Mouse (Mus musculus): ENCODE results near the gene Gm49711. TPM values are rescaled to one million over a fixed set of nuclear protein-coding genes. Genes with fewer than 3 reads are reported as not detected.

Gene Gm49711
- not detected for polyA plus RNA-seq (2014; fragmentation: Illumina TruSeq; extraction: RNeasy Lipid Tissue Mini Kit (QIAGEN cat#74804); ENCODE audit: low read depth, low replicate concordance)

DNA sequence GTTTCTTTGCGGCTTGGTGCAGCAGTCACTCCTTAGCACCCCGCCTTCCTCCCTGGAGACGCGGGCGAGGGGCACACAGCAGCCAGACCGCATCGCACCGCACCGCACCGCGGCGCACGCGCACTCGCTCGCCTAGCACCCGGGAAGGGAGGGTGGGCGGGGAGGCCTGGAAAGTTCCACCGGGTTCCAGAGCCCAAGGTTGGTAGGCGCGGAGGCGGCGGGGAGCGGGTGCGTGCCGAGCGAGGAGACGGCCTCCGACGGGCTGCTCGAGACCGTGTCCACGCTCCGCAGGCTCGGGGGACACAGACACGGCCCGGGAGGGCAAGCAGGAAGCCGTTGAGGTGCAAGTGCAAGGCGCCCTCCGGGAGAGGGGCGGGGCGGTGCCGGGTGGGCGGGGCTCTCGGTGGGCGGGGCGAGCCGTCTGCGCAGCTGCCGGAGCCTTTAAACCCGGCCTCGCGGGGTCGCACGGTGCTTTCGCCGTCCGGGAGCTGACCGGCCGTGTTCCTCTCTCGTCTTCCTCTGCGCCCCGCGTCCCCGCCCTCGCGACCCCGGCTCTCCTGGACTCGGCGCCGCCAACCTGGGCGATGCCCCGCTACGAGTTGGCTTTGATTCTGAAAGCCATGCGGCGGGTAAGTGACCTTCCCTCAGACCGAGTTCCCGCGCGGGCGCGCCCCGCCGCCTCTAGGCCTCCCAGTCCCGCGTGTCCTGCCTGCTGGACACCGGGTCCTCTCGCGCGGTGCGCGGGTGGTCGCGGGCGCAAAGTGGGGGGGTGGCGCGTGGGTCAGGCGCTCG is at the start of gene Gm49711, which contains the start of the genes Mrps6 and Slc5a3:
Gm49711 (plus strand) TSS at position 465 of the 792 bp plus-strand sequence.
Mrps6 (plus strand) TSS at position 419 of the 792 bp plus-strand sequence.
Slc5a3 (plus strand) TSS at position 471 of the 792 bp plus-strand sequence.

Other genes with a start within 250 kb of the Gm49711 start
- gene Mrps6, start within 50 bp of the Gm49711 start, polyA plus RNA-seq (2014; fragmentation: Illumina TruSeq; extraction: RNeasy Lipid Tissue Mini Kit (QIAGEN cat#74804); ENCODE audit: low read depth, low replicate concordance), result 45.6 TPM
- 8.1 TPM for gene Slc5a3, start within 50 bp of the Gm49711 start, polyA plus RNA-seq (2014; fragmentation: Illumina TruSeq; extraction: RNeasy Lipid Tissue Mini Kit (QIAGEN cat#74804); ENCODE audit: low read depth, low replicate concordance)
- not detected for gene Kcne2, start 234.1 kb downstream of the Gm49711 start, polyA plus RNA-seq (2014; fragmentation: Illumina TruSeq; extraction: RNeasy Lipid Tissue Mini Kit (QIAGEN cat#74804); ENCODE audit: low read depth, low replicate concordance)
- 25.0 TPM for gene Smim11, start 243.0 kb downstream of the Gm49711 start, polyA plus RNA-seq (2014; fragmentation: Illumina TruSeq; extraction: RNeasy Lipid Tissue Mini Kit (QIAGEN cat#74804); ENCODE audit: low read depth, low replicate concordance)

Measured in testis, adult 10 weeks (tissue).